ENCODE assay signal across 21 mouse cellular contexts in the genomic region with DNA sequence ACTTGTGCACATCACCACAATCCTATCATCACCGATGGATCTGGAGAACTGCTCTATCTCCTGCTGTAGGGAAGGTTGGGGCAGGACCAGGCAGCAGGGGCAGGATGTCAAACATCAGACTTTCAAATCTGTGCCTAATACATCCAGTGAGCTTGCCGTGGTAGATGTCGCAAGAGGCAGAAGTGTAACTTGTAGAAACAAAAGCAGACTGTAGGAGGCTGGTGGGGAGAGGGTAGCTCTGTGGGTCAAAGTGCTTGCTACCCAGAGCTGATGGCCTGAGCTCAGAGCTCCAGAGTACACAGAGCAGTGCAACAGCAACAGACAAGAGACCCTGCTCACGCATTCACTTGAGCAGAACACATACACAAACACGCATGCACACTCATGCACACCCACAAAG. TPM values are rescaled to one million over a fixed set of nuclear protein-coding genes. Genes with fewer than 3 reads are reported as not detected.
DNase-seq lines count a peak whose midpoint lies in the region; ATAC-seq lines count a peak whose summit lies in the region.
"Had no signal": no experiment of that assay in that cellular context is flagged by ENCODE, and none has a peak within 500 bp of the region (broad histone marks: within the 10 kb centered on the region; RNA-seq: fewer than 3 reads in every experiment).

No protein-coding gene starts in this region.

- peaks cover 44% of the 10 kb centered on the region for H3K4me1 ChIP-seq in kidney, embryonic 15.5 days
- peaks cover 36% of the 10 kb centered on the region for H3K4me1 ChIP-seq in embryonic facial prominence, embryonic 13.5 days
- peaks cover 71% of the 10 kb centered on the region for H3K4me1 ChIP-seq in limb, embryonic 13.5 days
- no peaks in the 10 kb centered on the region for H3K4me1 ChIP-seq in liver, embryonic 16.5 days (ENCODE audit: control insufficient read depth, low read depth, low read length)

- no peak overlapping the region for H3K9ac ChIP-seq in kidney, embryonic 15.5 days
- H3K9ac ChIP-seq in embryonic facial prominence, embryonic 13.5 days: no peak overlapping the region
- H3K9ac ChIP-seq in limb, embryonic 13.5 days: no peak overlapping the region
- H3K9ac ChIP-seq in liver, embryonic 16.5 days (ENCODE audit: low read depth, low read length): no peak overlapping the region
- H3K9ac ChIP-seq: lung, embryonic 15.5 days; midbrain, embryonic 15.5 days had no signal

- no peak for ATAC-seq in kidney, embryonic 15.5 days (replicated peaks; ENCODE audit: low FRiP score)
- no peak for ATAC-seq in embryonic facial prominence, embryonic 13.5 days (ENCODE audit: insufficient number of reproducible peaks, insufficient read depth, low FRiP score, low TSS enrichment, low read depth)
- ATAC-seq in limb, embryonic 13.5 days (ENCODE audit: low FRiP score, low read depth): no peak
- ATAC-seq in liver, embryonic 16.5 days (ENCODE audit: low read depth): peak; percentile 91
- ATAC-seq: CD4-positive, CD25-positive, alpha-beta regulatory T cell, adult 4 months; hindbrain, embryonic 16.5 days; midbrain, embryonic 15.5 days had no signal

- H3K27me3 ChIP-seq in kidney, embryonic 15.5 days: no peaks in the 10 kb centered on the region
- no peaks in the 10 kb centered on the region for H3K27me3 ChIP-seq in embryonic facial prominence, embryonic 13.5 days
- no peaks in the 10 kb centered on the region for H3K27me3 ChIP-seq in limb, embryonic 13.5 days
- no peaks in the 10 kb centered on the region for H3K27me3 ChIP-seq in liver, embryonic 16.5 days (ENCODE audit: control insufficient read depth, insufficient read depth, low read depth, low read length)
- H3K27me3 ChIP-seq: lung, embryonic 15.5 days; midbrain, embryonic 15.5 days had no signal

- H3K9me3 ChIP-seq in kidney, embryonic 15.5 days (replicated peaks): no peaks in the 10 kb centered on the region
- H3K9me3 ChIP-seq in embryonic facial prominence, embryonic 13.5 days: no peaks in the 10 kb centered on the region
- H3K9me3 ChIP-seq in limb, embryonic 13.5 days: no peaks in the 10 kb centered on the region
- no peaks in the 10 kb centered on the region for H3K9me3 ChIP-seq in liver, embryonic 16.5 days (replicated peaks; ENCODE audit: control insufficient read depth, low read length)
- H3K9me3 ChIP-seq: G1E; lung, embryonic 15.5 days; midbrain, embryonic 15.5 days had no signal

- no peak for DNase-seq in kidney, adult 18-20 months
- no peak for DNase-seq in frontal cortex, postnatal 25 days (ENCODE audit: low spot score in 2 of 2)
- DNase-seq in right cerebral cortex, postnatal 4 days: no peak
- DNase-seq: adrenal gland, adult 8-10 months; cerebellum, postnatal 14 days; gastrocnemius, postnatal 36 days; heart, postnatal 36 days; kidney, adult 11 months; kidney, postnatal 4 days; thymus, postnatal 25 days had no signal

- WGBS in kidney, embryonic 15.5 days: 76% methylated on average over 5 of the region's 5 CpGs
- WGBS in embryonic facial prominence, embryonic 13.5 days: 65% methylated on average over 5 of the region's 5 CpGs
- WGBS in limb, embryonic 13.5 days: 69% methylated on average over 5 of the region's 5 CpGs
- 61% methylated on average over 5 of the region's 5 CpGs for WGBS in liver, embryonic 16.5 days (ENCODE audit: insufficient replicate concordance)

- H3K4me2 ChIP-seq in kidney, embryonic 15.5 days: no peak overlapping the region
- no peak overlapping the region for H3K4me2 ChIP-seq in embryonic facial prominence, embryonic 13.5 days
- H3K4me2 ChIP-seq in limb, embryonic 13.5 days (replicated peaks): no peak overlapping the region
- H3K4me2 ChIP-seq in liver, embryonic 16.5 days (ENCODE audit: low read depth, low read length): no peak overlapping the region
- H3K4me2 ChIP-seq: heart, embryonic 11.5 days; lung, embryonic 15.5 days; midbrain, embryonic 15.5 days had no signal

- H3K4me3 ChIP-seq in kidney, embryonic 15.5 days (replicated peaks): no peak overlapping the region
- no peak overlapping the region for H3K4me3 ChIP-seq in embryonic facial prominence, embryonic 13.5 days
- no peak overlapping the region for H3K4me3 ChIP-seq in limb, embryonic 13.5 days
- no peak overlapping the region for H3K4me3 ChIP-seq in liver, embryonic 16.5 days (ENCODE audit: low read depth, low read length)
- H3K4me3 ChIP-seq: lung, embryonic 15.5 days; midbrain, embryonic 15.5 days had no signal

- no peaks in the 10 kb centered on the region for H3K36me3 ChIP-seq in kidney, embryonic 15.5 days
- no peaks in the 10 kb centered on the region for H3K36me3 ChIP-seq in embryonic facial prominence, embryonic 13.5 days
- H3K36me3 ChIP-seq in limb, embryonic 13.5 days: no peaks in the 10 kb centered on the region
- H3K36me3 ChIP-seq in liver, embryonic 16.5 days (ENCODE audit: control insufficient read depth, insufficient read depth): no peaks in the 10 kb centered on the region
- H3K36me3 ChIP-seq: G1E; lung, embryonic 15.5 days; midbrain, embryonic 15.5 days had no signal

- 0 out of 2 replicates have a peak overlapping the region, but pooled peaks have one; percentile 61 for H3K27ac ChIP-seq in kidney, embryonic 15.5 days
- peak overlapping the region; percentile 62; the same call in 1 of the 2 replicates for H3K27ac ChIP-seq in embryonic facial prominence, embryonic 13.5 days
- H3K27ac ChIP-seq in limb, embryonic 13.5 days: peak overlapping the region; percentile 61; the same call in 1 of the 2 replicates
- H3K27ac ChIP-seq in liver, embryonic 16.5 days (ENCODE audit: low read length): peak overlapping the region; percentile 31; the same call in 1 of the 2 replicates
- H3K27ac ChIP-seq: lung, embryonic 15.5 days; midbrain, embryonic 15.5 days; stomach, postnatal 0 days had no signal

RNA-seq across cellular contexts. Expression of gene Smad5, which starts 6.1 kb away (rescaled TPM):
- 33.3 and 34.6 TPM in 2 replicates for polyA plus RNA-seq in kidney, embryonic 15.5 days (2015; fragmentation: Nextera tagmentation; extraction: Ambion mirVana)
- 39.5 and 44.7 TPM in 2 replicates for polyA plus RNA-seq in embryonic facial prominence, embryonic 13.5 days (2015; fragmentation: Nextera tagmentation; extraction: Ambion mirVana)
- polyA plus RNA-seq in limb, embryonic 13.5 days (2015; fragmentation: Nextera tagmentation; extraction: Ambion mirVana): 37.3 and 41.2 TPM in 2 replicates
- polyA plus RNA-seq in liver, embryonic 16.5 days (2015; fragmentation: Nextera tagmentation; extraction: Ambion mirVana): 4.0 and 4.3 TPM in 2 replicates

RNA-seq across cellular contexts. Expression of gene Gm45623, which starts 56.9 kb away (rescaled TPM):
- polyA plus RNA-seq in kidney, embryonic 15.5 days (2015; fragmentation: Nextera tagmentation; extraction: Ambion mirVana): not detected in 2 replicates
- polyA plus RNA-seq in embryonic facial prominence, embryonic 13.5 days (2015; fragmentation: Nextera tagmentation; extraction: Ambion mirVana): 0.65 and 0.89 TPM in 2 replicates
- polyA plus RNA-seq in limb, embryonic 13.5 days (2015; fragmentation: Nextera tagmentation; extraction: Ambion mirVana): 0.10 and 0.26 TPM in 2 replicates
- polyA plus RNA-seq in liver, embryonic 16.5 days (2015; fragmentation: Nextera tagmentation; extraction: Ambion mirVana): not detected in 2 replicates
- polyA plus RNA-seq: CD4-positive, CD25-positive, alpha-beta regulatory T cell, adult 4 months; G1E had no signal
